Mouse (Mus musculus): ENCODE data around the gene P4htm. TPM values are rescaled to one million over a fixed set of nuclear protein-coding genes. Genes with fewer than 3 reads are reported as not detected.
A peak's percentile ranks its signal among the peaks of the same experiment; 100 is the strongest.

Gene P4htm
- polyA plus RNA-seq, 1 experiment from 2014 or later: 40.2 TPM

DNA sequence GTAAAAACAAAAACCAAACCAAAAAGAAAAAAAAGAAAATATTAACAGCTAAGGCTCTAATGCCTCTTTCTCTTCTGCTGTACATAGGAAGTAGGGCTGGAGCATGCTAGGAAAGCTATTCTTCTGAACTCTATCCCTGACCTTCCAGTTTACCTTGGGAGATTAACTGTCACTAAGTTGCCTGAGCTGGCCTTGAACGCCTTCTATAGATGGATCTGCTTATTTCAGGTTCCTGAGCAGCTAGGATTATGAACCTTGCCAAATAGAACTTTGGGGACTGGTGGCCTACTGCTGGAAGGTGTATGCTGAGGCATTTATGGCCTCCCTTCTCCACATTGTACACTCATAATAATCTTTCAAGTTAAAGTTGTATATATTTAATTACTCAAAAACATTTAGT, 66.5 kb downstream of the P4htm start:
- no peaks in the 10 kb centered on the region for H3K4me1 ChIP-seq (ENCODE audit: control insufficient read depth, insufficient read depth, low read depth, low read length)
- H3K36me3 ChIP-seq (ENCODE audit: control insufficient read depth, insufficient read depth, low read length): peaks cover 30% of the 10 kb centered on the region
- no peak overlapping the region for H3K4me2 ChIP-seq (ENCODE audit: low read length)
- no peak overlapping the region for H3K9ac ChIP-seq (ENCODE audit: low read depth, low read length)
- WGBS: 92% methylated on average over 1 of the region's 1 CpGs
- no peak for ATAC-seq
- no peaks in the 10 kb centered on the region for H3K9me3 ChIP-seq (ENCODE audit: control insufficient read depth, low read length)
- H3K4me3 ChIP-seq (ENCODE audit: low read length): no peak overlapping the region
- H3K27ac ChIP-seq (ENCODE audit: low read depth, low read length): no peak overlapping the region
- H3K27me3 ChIP-seq (replicated peaks; ENCODE audit: control insufficient read depth, insufficient read depth, low read length): no peaks in the 10 kb centered on the region

MicroRNAs encoded within 50 kb of the gene (microRNA counts, 519-probe panel; counts per million panel counts)
- microRNA mmu-miR-191 (2,483 counts per million, percentile 65 among the panel's probes with 10 or more counts), microRNA mmu-miR-425 (2,477 counts per million, percentile 64 among the panel's probes with 10 or more counts)

Small RNA genes within 50 kb of the gene (microRNA-seq; reads per million reads assigned to microRNA genes)
- gene Gm24083 (not detected), gene Mir191 (not detected), gene Mir425 (901 reads per million, percentile 76 among the genes with 10 or more reads in this experiment)

Other genes starting within 250 kb of the P4htm start
- 116 and 127 TPM in 2 replicates for gene Usp4, start 249.8 kb downstream of the P4htm start, polyA plus RNA-seq (2015; fragmentation: Nextera tagmentation; extraction: Ambion mirVana)
- 1.5 and 2.7 TPM in 2 replicates for gene 1700102P08Rik, start 204.9 kb downstream of the P4htm start, polyA plus RNA-seq (2015; fragmentation: Nextera tagmentation; extraction: Ambion mirVana)
- gene Ccdc36, start 169.2 kb downstream of the P4htm start, polyA plus RNA-seq (2015; fragmentation: Nextera tagmentation; extraction: Ambion mirVana): 1.6 and 1.7 TPM in 2 replicates
- not detected in 2 replicates for gene BC048562, start 161.2 kb downstream of the P4htm start, polyA plus RNA-seq (2015; fragmentation: Nextera tagmentation; extraction: Ambion mirVana)
- gene Ccdc71, start 137.1 kb downstream of the P4htm start, polyA plus RNA-seq (2015; fragmentation: Nextera tagmentation; extraction: Ambion mirVana): 57.6 and 68.3 TPM in 2 replicates
- gene Klhdc8b, start 136.1 kb downstream of the P4htm start, polyA plus RNA-seq (2015; fragmentation: Nextera tagmentation; extraction: Ambion mirVana): 54.8 and 68.6 TPM in 2 replicates
- gene Lamb2, start 117.9 kb downstream of the P4htm start, polyA plus RNA-seq (2015; fragmentation: Nextera tagmentation; extraction: Ambion mirVana): 17.1 and 26.5 TPM in 2 replicates
- 56.3 and 71.4 TPM in 2 replicates for gene Usp19, start 107.1 kb downstream of the P4htm start, polyA plus RNA-seq (2015; fragmentation: Nextera tagmentation; extraction: Ambion mirVana)
- gene Qars, start 90.0 kb downstream of the P4htm start, polyA plus RNA-seq (2015; fragmentation: Nextera tagmentation; extraction: Ambion mirVana): 62.3 and 64.6 TPM in 2 replicates
- gene Qrich1, start 80.9 kb downstream of the P4htm start, polyA plus RNA-seq (2015; fragmentation: Nextera tagmentation; extraction: Ambion mirVana): 106 and 126 TPM in 2 replicates
- 101 and 110 TPM in 2 replicates for gene Impdh2, start 37.4 kb downstream of the P4htm start, polyA plus RNA-seq (2015; fragmentation: Nextera tagmentation; extraction: Ambion mirVana)
- 71.8 and 78.2 TPM in 2 replicates for gene Ndufaf3, start 30.2 kb downstream of the P4htm start, polyA plus RNA-seq (2015; fragmentation: Nextera tagmentation; extraction: Ambion mirVana)
- gene Dalrd3, start 27.8 kb downstream of the P4htm start, polyA plus RNA-seq (2015; fragmentation: Nextera tagmentation; extraction: Ambion mirVana): 328 and 331 TPM in 2 replicates
- 326 and 352 TPM in 2 replicates for gene Wdr6, start 18.9 kb downstream of the P4htm start, polyA plus RNA-seq (2015; fragmentation: Nextera tagmentation; extraction: Ambion mirVana)
- gene Arih2, start 51.7 kb upstream of the P4htm start, polyA plus RNA-seq (2015; fragmentation: Nextera tagmentation; extraction: Ambion mirVana): 44.6 and 48.0 TPM in 2 replicates
- 48.7 and 51.3 TPM in 2 replicates for gene Slc25a20, start 64.4 kb upstream of the P4htm start, polyA plus RNA-seq (2015; fragmentation: Nextera tagmentation; extraction: Ambion mirVana)
- 36.8 and 52.8 TPM in 2 replicates for gene Prkar2a, start 91.6 kb upstream of the P4htm start, polyA plus RNA-seq (2015; fragmentation: Nextera tagmentation; extraction: Ambion mirVana)
- 178 and 185 TPM in 2 replicates for gene Ip6k2, start 186.1 kb upstream of the P4htm start, polyA plus RNA-seq (2015; fragmentation: Nextera tagmentation; extraction: Ambion mirVana)
- 32.2 and 35.1 TPM in 2 replicates for gene Nckipsd, start 210.7 kb upstream of the P4htm start, polyA plus RNA-seq (2015; fragmentation: Nextera tagmentation; extraction: Ambion mirVana)
- gene Celsr3, start 228.7 kb upstream of the P4htm start, polyA plus RNA-seq (2015; fragmentation: Nextera tagmentation; extraction: Ambion mirVana): 11.6 and 12.8 TPM in 2 replicates